Mouse (Mus musculus) CH12.LX (cell line): ENCODE results near the gene Rpl38.
A peak's percentile ranks its signal among the peaks of the same experiment; 100 is the strongest.

Source experiments
- E2F4 ChIP-seq: IDR thresholded peaks from 2 replicates; pipeline ENCODE4 v1.6.1; 2011; ENCODE audit warnings: low read depth, low read length, improper control_type of control experiment; ENCODE audit not compliant: insufficient replicate concordance
- ELF1 ChIP-seq: IDR thresholded peaks from 2 replicates; pipeline ENCODE4 v1.6.1; 2014; ENCODE audit warnings: low read depth, mild to moderate bottlenecking, inconsistent platforms, low read length, improper control_type of control experiment
- ETS1 ChIP-seq: conservative IDR thresholded peaks from 2 replicates; pipeline ENCODE4 v1.6.1; 2012; ENCODE audit warnings: low read depth, mild to moderate bottlenecking, inconsistent platforms, low read length, improper control_type of control experiment, moderate library complexity
- IRF4 ChIP-seq: IDR thresholded peaks from 2 replicates; pipeline ENCODE4 v1.6.1; 2014; ENCODE audit warnings: low read depth, mild to moderate bottlenecking, inconsistent platforms, low read length, improper control_type of control experiment
- POLR2A ChIP-seq: IDR thresholded peaks from 2 replicates; pipeline ENCODE4 v1.6.1; 2011; ENCODE audit warnings: low read depth, mild to moderate bottlenecking, improper control_type of control experiment, low read length
- RAD21 ChIP-seq: IDR thresholded peaks from 2 replicates; pipeline ENCODE4 v1.6.1; 2011; ENCODE audit warnings: low read depth, mild to moderate bottlenecking, low read length, improper control_type of control experiment, moderate library complexity
- ZKSCAN1 ChIP-seq: IDR thresholded peaks from 2 replicates; pipeline ENCODE4 v1.6.1; 2012; ENCODE audit warnings: low read depth, inconsistent platforms, low read length, improper control_type of control experiment, borderline replicate concordance

- TF ChIP-seq E2F4, result no peak
- no peak for TF ChIP-seq POLR2A
- no peak for TF ChIP-seq ELF1
- no peak for TF ChIP-seq IRF4
- no peak for TF ChIP-seq RAD21
- peak; percentile 59 for TF ChIP-seq ZKSCAN1
- no peak for TF ChIP-seq ETS1
Observed at GRCm38 (mm10) chr11:114664164-114664563, 4.2 kb upstream of the Rpl38 start.
